Mouse (Mus musculus): ENCODE data around the gene Trpm3.

Trpm3 gene

GRCm38 (mm10) chr19:22920949-22921348 lies 782.1 kb downstream of the Trpm3 start:
- DNase-seq (ENCODE audit: low spot score in 2 of 2) = no peak

- no peak for DNase-seq (ENCODE audit: low spot score in 2 of 2)
Observed at GRCm38 (mm10) chr19:22922871-22923670, 784.2 kb downstream of the Trpm3 start.

GRCm38 (mm10) chr19:22925284-22925683 lies 786.4 kb downstream of the Trpm3 start:
- DNase-seq (ENCODE audit: low spot score in 2 of 2) = no peak

GRCm38 (mm10) chr19:22926753-22927152 lies 787.9 kb downstream of the Trpm3 start:
- DNase-seq (ENCODE audit: low spot score in 2 of 2) = no peak

- no peak for DNase-seq (ENCODE audit: low spot score in 2 of 2)
Observed at GRCm38 (mm10) chr19:22928366-22928765, 789.5 kb downstream of the Trpm3 start.

- DNase-seq (ENCODE audit: low spot score in 2 of 2) = no peak
Observed at GRCm38 (mm10) chr19:22929768-22930167, 790.9 kb downstream of the Trpm3 start.

GRCm38 (mm10) chr19:22930368-22930834 lies 791.6 kb downstream of the Trpm3 start:
- peak in 1 of 2 experiments; percentile 34 for DNase-seq (ENCODE audit: low spot score in 2 of 2)

GRCm38 (mm10) chr19:22931006-22931405 lies 792.2 kb downstream of the Trpm3 start:
- peak in 1 of 2 experiments; percentile 33 for DNase-seq (ENCODE audit: low spot score in 2 of 2)

- no peak for DNase-seq (ENCODE audit: low spot score in 2 of 2)
Observed at GRCm38 (mm10) chr19:22935067-22935466, 796.2 kb downstream of the Trpm3 start.

- no peak for DNase-seq (ENCODE audit: low spot score in 2 of 2)
Observed at GRCm38 (mm10) chr19:22938848-22939724, 800.2 kb downstream of the Trpm3 start.

- no peak for DNase-seq (ENCODE audit: low spot score in 2 of 2)
Observed at GRCm38 (mm10) chr19:22939836-22940235, 801.0 kb downstream of the Trpm3 start.

- DNase-seq (ENCODE audit: low spot score in 2 of 2) = peak; percentile 71
Observed at GRCm38 (mm10) chr19:22940487-22940886, 801.6 kb downstream of the Trpm3 start.

GRCm38 (mm10) chr19:22940956-22941355 lies 802.1 kb downstream of the Trpm3 start:
- no peak for DNase-seq (ENCODE audit: low spot score in 2 of 2)

- DNase-seq (ENCODE audit: low spot score in 2 of 2) = no peak
Observed at GRCm38 (mm10) chr19:22952480-22952879, 813.6 kb downstream of the Trpm3 start.

GRCm38 (mm10) chr19:22953191-22953590 lies 814.3 kb downstream of the Trpm3 start:
- DNase-seq (ENCODE audit: low spot score in 2 of 2) = no peak

GRCm38 (mm10) chr19:22958414-22958813 lies 819.6 kb downstream of the Trpm3 start:
- no peak for DNase-seq (ENCODE audit: low spot score in 2 of 2)

GRCm38 (mm10) chr19:22960450-22961265 lies 821.8 kb downstream of the Trpm3 start:
- no peak for DNase-seq (ENCODE audit: low spot score in 2 of 2)

GRCm38 (mm10) chr19:22962001-22962708 lies 823.3 kb downstream of the Trpm3 start:
- no peak for DNase-seq (ENCODE audit: low spot score in 2 of 2)

GRCm38 (mm10) chr19:22962731-22963130 lies 823.9 kb downstream of the Trpm3 start:
- DNase-seq (ENCODE audit: low spot score in 2 of 2) = no peak

- no peak for DNase-seq (ENCODE audit: low spot score in 2 of 2)
Observed at GRCm38 (mm10) chr19:22963726-22964398, 825.0 kb downstream of the Trpm3 start.
